Mouse (Mus musculus) heart, adult 2 months (tissue): ENCODE measurements around the gene Olfr877.

Experiments used
- CTCF ChIP-seq: fragments of 200-600 bp; IDR thresholded peaks from 2 replicates; pipeline ENCODE4 v1.8.1; 2022; ENCODE audit warnings: antibody characterized with exemption, mild to moderate bottlenecking, moderate library complexity
- EP300 ChIP-seq: fragments of 200-500 bp; IDR thresholded peaks from 2 replicates; pipeline ENCODE4 v1.6.1; 2011; ENCODE audit warnings: low read depth, low read length, control low read depth; ENCODE audit not compliant: insufficient read depth
- POLR2A ChIP-seq: fragments of 200-500 bp; IDR thresholded peaks from 2 replicates; pipeline ENCODE4 v1.6.1; 2011; ENCODE audit warnings: mild to moderate bottlenecking, low read depth, low read length, control low read depth; ENCODE audit not compliant: insufficient read depth

DNA sequence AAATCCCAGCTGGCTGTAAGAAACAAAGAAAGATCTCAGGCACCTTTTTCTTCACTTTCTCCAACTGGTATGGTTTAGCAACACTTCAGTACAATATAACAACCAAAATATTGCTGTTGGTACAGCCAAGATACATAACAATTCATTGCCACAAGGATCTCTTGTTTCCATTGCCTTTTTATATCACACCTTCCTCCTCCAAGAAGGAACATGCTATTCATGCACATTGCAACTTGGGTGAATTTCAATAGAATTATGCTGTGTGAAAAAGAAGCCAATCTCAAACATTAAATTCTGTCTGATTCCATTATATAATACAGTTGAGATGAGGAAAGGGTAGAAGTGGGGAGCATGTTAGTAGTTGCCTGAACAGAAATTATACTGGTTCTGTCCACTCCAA is 24.2 kb upstream of the Olfr877 start:
- TF ChIP-seq EP300 (no peak), CTCF (no peak), POLR2A (no peak)
